Mouse (Mus musculus) gastrocnemius, adult 18-20 months (tissue): Measurements from ENCODE around the gene Stab1. TPM values are rescaled to one million over a fixed set of nuclear protein-coding genes. Genes with fewer than 3 reads are reported as not detected.
A peak's percentile ranks its signal among the peaks of the same experiment; 100 is the strongest.

ENCODE experiments used
- DNase-seq: peaks from one replicate; pipeline ENCODE4 v3.0.0; 2021; ENCODE audit warnings: low spot score
- total RNA-seq, 2 experiments: library from RNA; stranded (reverse); gene quantifications; 2 replicates each; pipeline ENCODE4 v1.2.3; 2021

The Stab1 gene
- total RNA-seq, 2 experiments from 2014 or later = 9.7 to 16.7 TPM

GRCm38 (mm10) chr14:31195521-31195920, 27.1 kb upstream of the Stab1 start:
- DNase-seq = no peak

GRCm38 (mm10) chr14:31194891-31195513, 26.6 kb upstream of the Stab1 start:
- DNase-seq = peak; percentile 88

- no peak for DNase-seq
Observed at GRCm38 (mm10) chr14:31194441-31194840, 26.0 kb upstream of the Stab1 start.

- DNase-seq = no peak
Observed at GRCm38 (mm10) chr14:31193791-31194190, 25.4 kb upstream of the Stab1 start.

GRCm38 (mm10) chr14:31191936-31192335, 23.5 kb upstream of the Stab1 start:
- DNase-seq = no peak

- no peak for DNase-seq
Observed at GRCm38 (mm10) chr14:31189348-31189747, 20.9 kb upstream of the Stab1 start.

- no peak for DNase-seq
Observed at GRCm38 (mm10) chr14:31188771-31189181, 20.3 kb upstream of the Stab1 start.

- DNase-seq = no peak
Observed at GRCm38 (mm10) chr14:31186656-31187055, 18.2 kb upstream of the Stab1 start.

GRCm38 (mm10) chr14:31184195-31184594, 15.8 kb upstream of the Stab1 start:
- DNase-seq = no peak

- no peak for DNase-seq
Observed at GRCm38 (mm10) chr14:31183541-31183940, 15.1 kb upstream of the Stab1 start.

GRCm38 (mm10) chr14:31182786-31183290, 14.4 kb upstream of the Stab1 start:
- no peak for DNase-seq

- DNase-seq = no peak
Observed at GRCm38 (mm10) chr14:31181512-31181911, 13.1 kb upstream of the Stab1 start.

GRCm38 (mm10) chr14:31179677-31180365, 11.4 kb upstream of the Stab1 start:
- DNase-seq = peak; percentile 53

GRCm38 (mm10) chr14:31177715-31178114, 9.3 kb upstream of the Stab1 start:
- DNase-seq = no peak

GRCm38 (mm10) chr14:31177287-31177686, 8.8 kb upstream of the Stab1 start:
- no peak for DNase-seq

GRCm38 (mm10) chr14:31173537-31173936, 5.1 kb upstream of the Stab1 start:
- no peak for DNase-seq

GRCm38 (mm10) chr14:31172781-31173455, 4.5 kb upstream of the Stab1 start:
- no peak for DNase-seq

- DNase-seq = no peak
Observed at GRCm38 (mm10) chr14:31171821-31172220, 3.4 kb upstream of the Stab1 start.

- DNase-seq = no peak
Observed at GRCm38 (mm10) chr14:31171386-31171785, 2.9 kb upstream of the Stab1 start.

GRCm38 (mm10) chr14:31170963-31171362, 2.5 kb upstream of the Stab1 start:
- DNase-seq = no peak

GRCm38 (mm10) chr14:31169508-31169907, 1.1 kb upstream of the Stab1 start:
- DNase-seq = no peak

- no peak for DNase-seq
Observed at GRCm38 (mm10) chr14:31166827-31167226, 1.6 kb downstream of the Stab1 start.
